Mouse (Mus musculus): Measurements from ENCODE around the gene Osgin1. TPM values are rescaled to one million over a fixed set of nuclear protein-coding genes. Genes with fewer than 3 reads are reported as not detected.

Gene Osgin1
- total and polyA plus RNA-seq, 2 experiments from 2014 or later, result 0.38 TPM; not detected in 1

GRCm38 (mm10) chr8:119449627-119450026, 15.7 kb downstream of the Osgin1 start:
- no peak overlapping the region for H3K4me3 ChIP-seq (ENCODE audit: low read depth, low read length)
- H3K9me3 ChIP-seq (replicated peaks; ENCODE audit: control insufficient read depth, low read length), result no peaks in the 10 kb centered on the region
- ATAC-seq (ENCODE audit: insufficient read depth, low read depth), result no peak
- no peak for DNase-seq (ENCODE audit: low spot score)
- H3K4me2 ChIP-seq (ENCODE audit: low read depth, low read length), result no peak overlapping the region
- H3K4me1 ChIP-seq (ENCODE audit: control insufficient read depth, insufficient read depth), result no peaks in the 10 kb centered on the region
- no peak overlapping the region for H3K27ac ChIP-seq (ENCODE audit: low read depth)
- H3K36me3 ChIP-seq (replicated peaks; ENCODE audit: control insufficient read depth, insufficient read depth, low read length), result no peaks in the 10 kb centered on the region
- H3K27me3 ChIP-seq (ENCODE audit: control insufficient read depth, insufficient read depth, low read length), result peaks cover 67% of the 10 kb centered on the region
- 67% methylated on average over 12 of the region's 12 CpGs for WGBS
- no peak overlapping the region for H3K9ac ChIP-seq (replicated peaks; ENCODE audit: low read depth, low read length)
- no peak for TF ChIP-seq EP300 (IDR thresholded peaks at IDR 0.05; ENCODE audit: low read depth)
- no peak for TF ChIP-seq CTCF (IDR thresholded peaks at IDR 0.05; ENCODE audit: low read depth)

- WGBS, result 91% methylated on average over 4 of the region's 4 CpGs
- peaks cover 58% of the 10 kb centered on the region for H3K27me3 ChIP-seq (ENCODE audit: control insufficient read depth, insufficient read depth, low read length)
Observed at GRCm38 (mm10) chr8:119451131-119451530, 17.2 kb downstream of the Osgin1 start.

GRCm38 (mm10) chr8:119452919-119453318, 19.0 kb downstream of the Osgin1 start:
- DNase-seq (ENCODE audit: low spot score), result no peak
- Histone ChIP-seq H3K27ac (ENCODE audit: low read depth) (no peak overlapping the region), H3K4me1 (ENCODE audit: control insufficient read depth, insufficient read depth) (no peaks in the 10 kb centered on the region), H3K36me3 (replicated peaks; ENCODE audit: control insufficient read depth, insufficient read depth, low read length) (no peaks in the 10 kb centered on the region), H3K27me3 (ENCODE audit: control insufficient read depth, insufficient read depth, low read length) (peaks cover 43% of the 10 kb centered on the region), H3K4me2 (ENCODE audit: low read depth, low read length) (no peak overlapping the region), H3K9me3 (replicated peaks; ENCODE audit: control insufficient read depth, low read length) (no peaks in the 10 kb centered on the region), H3K9ac (replicated peaks; ENCODE audit: low read depth, low read length) (no peak overlapping the region), H3K4me3 (ENCODE audit: low read depth, low read length) (no peak overlapping the region)
- TF ChIP-seq EP300 (IDR thresholded peaks at IDR 0.05; ENCODE audit: low read depth) (no peak), CTCF (IDR thresholded peaks at IDR 0.05; ENCODE audit: low read depth) (no peak)
- 80% methylated on average over 5 of the region's 5 CpGs for WGBS
- ATAC-seq (ENCODE audit: insufficient read depth, low read depth), result no peak

More at GRCm38 (mm10) chr8:119451131-119451530, 17.2 kb downstream of the Osgin1 start:
- Histone ChIP-seq H3K9me3 (replicated peaks; ENCODE audit: control insufficient read depth, low read length) (no peaks in the 10 kb centered on the region), H3K9ac (replicated peaks; ENCODE audit: low read depth, low read length) (no peak overlapping the region), H3K4me3 (ENCODE audit: low read depth, low read length) (no peak overlapping the region), H3K27ac (ENCODE audit: low read depth) (no peak overlapping the region), H3K4me1 (ENCODE audit: control insufficient read depth, insufficient read depth) (no peaks in the 10 kb centered on the region), H3K4me2 (ENCODE audit: low read depth, low read length) (no peak overlapping the region), H3K36me3 (replicated peaks; ENCODE audit: control insufficient read depth, insufficient read depth, low read length) (no peaks in the 10 kb centered on the region)
- no peak for TF ChIP-seq EP300 (IDR thresholded peaks at IDR 0.05; ENCODE audit: low read depth)
- TF ChIP-seq CTCF (IDR thresholded peaks at IDR 0.05; ENCODE audit: low read depth), result no peak
- no peak for DNase-seq (ENCODE audit: low spot score)
- no peak for ATAC-seq (ENCODE audit: insufficient read depth, low read depth)

GRCm38 (mm10) chr8:119456045-119456444, 22.1 kb downstream of the Osgin1 start:
- Histone ChIP-seq H3K4me3 (ENCODE audit: low read depth, low read length) (no peak overlapping the region), H3K9me3 (replicated peaks; ENCODE audit: control insufficient read depth, low read length) (no peaks in the 10 kb centered on the region), H3K36me3 (replicated peaks; ENCODE audit: control insufficient read depth, insufficient read depth, low read length) (no peaks in the 10 kb centered on the region), H3K4me2 (ENCODE audit: low read depth, low read length) (no peak overlapping the region), H3K27ac (ENCODE audit: low read depth) (no peak overlapping the region), H3K9ac (replicated peaks; ENCODE audit: low read depth, low read length) (no peak overlapping the region), H3K27me3 (ENCODE audit: control insufficient read depth, insufficient read depth, low read length) (peaks cover 14% of the 10 kb centered on the region; the same call in 1 of the 2 replicates), H3K4me1 (ENCODE audit: control insufficient read depth, insufficient read depth) (no peaks in the 10 kb centered on the region)
- ATAC-seq (ENCODE audit: insufficient read depth, low read depth) (no peak), DNase-seq (ENCODE audit: low spot score) (no peak)
- 77% methylated on average over 5 of the region's 5 CpGs for WGBS
- TF ChIP-seq EP300 (IDR thresholded peaks at IDR 0.05; ENCODE audit: low read depth) (no peak), CTCF (IDR thresholded peaks at IDR 0.05; ENCODE audit: low read depth) (no peak)

GRCm38 (mm10) chr8:119459724-119460123, 25.8 kb downstream of the Osgin1 start:
- H3K4me2 ChIP-seq (ENCODE audit: low read depth, low read length), result no peak overlapping the region
- H3K27me3 ChIP-seq (ENCODE audit: control insufficient read depth, insufficient read depth, low read length), result peaks cover 24% of the 10 kb centered on the region
- no peaks in the 10 kb centered on the region for H3K36me3 ChIP-seq (replicated peaks; ENCODE audit: control insufficient read depth, insufficient read depth, low read length)
- WGBS, result 12% methylated on average over 16 of the region's 16 CpGs
- DNase-seq (ENCODE audit: low spot score) (no peak), ATAC-seq (ENCODE audit: insufficient read depth, low read depth) (no peak)
- H3K4me1 ChIP-seq (ENCODE audit: control insufficient read depth, insufficient read depth), result no peaks in the 10 kb centered on the region
- no peak overlapping the region for H3K4me3 ChIP-seq (ENCODE audit: low read depth, low read length)
- TF ChIP-seq EP300 (IDR thresholded peaks at IDR 0.05; ENCODE audit: low read depth) (no peak), CTCF (IDR thresholded peaks at IDR 0.05; ENCODE audit: low read depth) (no peak)
- H3K9ac ChIP-seq (replicated peaks; ENCODE audit: low read depth, low read length), result no peak overlapping the region
- H3K27ac ChIP-seq (ENCODE audit: low read depth), result no peak overlapping the region
- H3K9me3 ChIP-seq (replicated peaks; ENCODE audit: control insufficient read depth, low read length), result no peaks in the 10 kb centered on the region

GRCm38 (mm10) chr8:119461356-119461755, 27.4 kb downstream of the Osgin1 start:
- H3K36me3 ChIP-seq (replicated peaks; ENCODE audit: control insufficient read depth, insufficient read depth, low read length), result no peaks in the 10 kb centered on the region
- ATAC-seq (ENCODE audit: insufficient read depth, low read depth), result no peak
- TF ChIP-seq EP300 (IDR thresholded peaks at IDR 0.05; ENCODE audit: low read depth) (no peak), CTCF (IDR thresholded peaks at IDR 0.05; ENCODE audit: low read depth) (no peak)
- H3K4me3 ChIP-seq (ENCODE audit: low read depth, low read length), result no peak overlapping the region
- H3K27me3 ChIP-seq (ENCODE audit: control insufficient read depth, insufficient read depth, low read length), result peaks cover 41% of the 10 kb centered on the region
- H3K4me2 ChIP-seq (ENCODE audit: low read depth, low read length), result no peak overlapping the region
- no peak overlapping the region for H3K27ac ChIP-seq (ENCODE audit: low read depth)
- no peak for DNase-seq (ENCODE audit: low spot score)
- no peaks in the 10 kb centered on the region for H3K9me3 ChIP-seq (replicated peaks; ENCODE audit: control insufficient read depth, low read length)
- 57% methylated on average over 9 of the region's 9 CpGs for WGBS
- H3K9ac ChIP-seq (replicated peaks; ENCODE audit: low read depth, low read length), result no peak overlapping the region
- H3K4me1 ChIP-seq (ENCODE audit: control insufficient read depth, insufficient read depth), result no peaks in the 10 kb centered on the region

Data from heart, postnatal 0 days (tissue).